Mouse (Mus musculus): Measurements from ENCODE around the gene Htra2.

GRCm38 (mm10) chr6:83006114-83006513, 49.0 kb downstream of the Htra2 start:
- TF ChIP-seq POLR2A (IDR thresholded peaks at IDR 0.05; ENCODE audit: insufficient read length, low read depth) (no peak), MAX (IDR thresholded peaks at IDR 0.05; ENCODE audit: low read depth) (no peak), TCF12 (IDR thresholded peaks at IDR 0.05; ENCODE audit: insufficient read depth, poor library complexity, severe bottlenecking) (no peak), SRF (IDR thresholded peaks at IDR 0.05; ENCODE audit: control insufficient read depth, insufficient read length, low read depth) (no peak), MYOD1 (IDR thresholded peaks at IDR 0.05; ENCODE audit: control insufficient read depth in 1 of 3, insufficient read length in 2 of 3, low read depth in 2 of 3) (no peak), POLR2AphosphoS2 (IDR thresholded peaks at IDR 0.05; ENCODE audit: insufficient read length, low read depth) (no peak), TCF3 (IDR thresholded peaks at IDR 0.05; ENCODE audit: insufficient read length, low read depth) (no peak), USF1 (IDR thresholded peaks at IDR 0.05; ENCODE audit: low read depth) (no peak), E2F4 (IDR thresholded peaks at IDR 0.05; ENCODE audit: insufficient read depth) (no peak), MYOG (IDR thresholded peaks at IDR 0.05; ENCODE audit: control insufficient read depth in 1 of 3, insufficient read depth in 1 of 3, insufficient read length in 2 of 3, low read depth in 2 of 3) (no peak)
